Mouse (Mus musculus) adrenal gland (tissue): Measurements from ENCODE around the gene Coq4.
"Not testable (repeated sequence)": the region's sequence is repeated elsewhere in the genome, so short reads cannot be mapped to it uniquely, and the experiment has no call there.

Experiments used
- intact Hi-C: fragments of 180-260 bp; cut with DNase I; formaldehyde crosslinking; loops from one replicate; pipeline ENCODE4 v1.15.1; 2025
- long read RNA-seq, 2 experiments: library from polyadenylated mRNA; unstranded; transcript quantifications; one replicate each; pipeline ENCODE4 v2.0.0; 2020; ENCODE audit warnings: borderline replicate concordance in 1 of 2; ENCODE audit not compliant: insufficient replicate concordance in 1 of 2

The Coq4 gene
- long read RNA-seq, experiment 1, transcript Coq4-201 (7 exons, 1,991 nt) = major isoform, 13 of 20 reads
- long read RNA-seq, experiment 1, partial matches to known transcripts = 2 of 20 reads
- long read RNA-seq, experiment 1, other reads (novel, unspliced or antisense) = 5 of 20 reads
- long read RNA-seq, experiment 2, transcript Coq4-201 (7 exons, 1,991 nt) = major isoform, 27 of 34 reads
- long read RNA-seq, experiment 2, partial matches to known transcripts = 0 of 34 reads
- long read RNA-seq, experiment 2, other reads (novel, unspliced or antisense) = 7 of 34 reads

- intact Hi-C loops = no loop called here
Observed at GRCm38 (mm10) chr2:29787104-29787917, at the start of gene Coq4. TSS of gene Coq4 (plus strand) at chr2:29787493.

GRCm38 (mm10) chr2:29738799-29739198 is 48.5 kb upstream of the Coq4 start:
- intact Hi-C loops = no loop called here

- intact Hi-C loops = no loop called here
Observed at GRCm38 (mm10) chr2:29739368-29739767, 47.9 kb upstream of the Coq4 start.

GRCm38 (mm10) chr2:29741207-29741606 is 46.1 kb upstream of the Coq4 start:
- intact Hi-C loops = no loop called here

GRCm38 (mm10) chr2:29744256-29744655 is 43.0 kb upstream of the Coq4 start:
- intact Hi-C loops = no loop called here

GRCm38 (mm10) chr2:29747188-29747782 is 40.0 kb upstream of the Coq4 start:
- intact Hi-C loops = no loop called here

GRCm38 (mm10) chr2:29747852-29748251 is 39.4 kb upstream of the Coq4 start:
- intact Hi-C loops = no loop called here

- intact Hi-C loops = no loop called here
Observed at GRCm38 (mm10) chr2:29748499-29748898, 38.8 kb upstream of the Coq4 start.

- intact Hi-C loops = no loop called here
Observed at GRCm38 (mm10) chr2:29751497-29751896, 35.8 kb upstream of the Coq4 start, which contains the start of gene Gm13420. TSS of gene Gm13420 (minus strand) at chr2:29751685.

GRCm38 (mm10) chr2:29752397-29752796 is 34.9 kb upstream of the Coq4 start:
- intact Hi-C loops = no loop called here

GRCm38 (mm10) chr2:29755693-29756092 is 31.6 kb upstream of the Coq4 start:
- intact Hi-C loops = no loop called here

- intact Hi-C loops = loop anchor here (2.0 to 10.0 kb wide), 2 partner anchors 54 to 90 kb away; no protein-coding TSS in a partner anchor
Observed at GRCm38 (mm10) chr2:29764831-29765230, 22.5 kb upstream of the Coq4 start.

GRCm38 (mm10) chr2:29767976-29768709 is 19.1 kb upstream of the Coq4 start:
- intact Hi-C loops = loop anchor here (10.0 kb wide), 1 partner anchor 87 kb away; no protein-coding TSS in a partner anchor

- intact Hi-C loops = loop anchor here (10.0 kb wide), 1 partner anchor 86 kb away; no protein-coding TSS in a partner anchor
Observed at GRCm38 (mm10) chr2:29768901-29769300, 18.4 kb upstream of the Coq4 start.

GRCm38 (mm10) chr2:29770162-29770561 is 17.1 kb upstream of the Coq4 start:
- intact Hi-C loops = no loop called here

GRCm38 (mm10) chr2:29771611-29772461 is 15.5 kb upstream of the Coq4 start:
- intact Hi-C loops = no loop called here

GRCm38 (mm10) chr2:29773323-29773722 is 14.0 kb upstream of the Coq4 start:
- intact Hi-C loops = no loop called here

- intact Hi-C loops = not testable (repeated sequence)
Observed at GRCm38 (mm10) chr2:29781256-29781655, 6.0 kb upstream of the Coq4 start.

- intact Hi-C loops = no loop called here
Observed at GRCm38 (mm10) chr2:29784290-29784689, 3.0 kb upstream of the Coq4 start.
